Mouse (Mus musculus): ENCODE measurements around the gene Myrf. TPM values are rescaled to one million over a fixed set of nuclear protein-coding genes. Genes with fewer than 3 reads are reported as not detected.

Myrf gene
- polyA plus RNA-seq, 2 experiments = 3.5 to 6.4 TPM

GRCm38 (mm10) chr19:10185876-10186275, 54.7 kb downstream of the Myrf start:
- Histone ChIP-seq H3K27me3 (ENCODE audit: control insufficient read depth, insufficient read depth, low read length) (no peaks in the 10 kb centered on the region), H3K4me2 (ENCODE audit: low read depth) (no peak overlapping the region), H3K36me3 (replicated peaks; ENCODE audit: control insufficient read depth, insufficient read depth, low read depth) (peaks cover 41% of the 10 kb centered on the region), H3K9ac (replicated peaks) (no peak overlapping the region), H3K4me1 (replicated peaks; ENCODE audit: control insufficient read depth in 2 of 2, insufficient read depth in 2 of 2, low read length in 1 of 2) (peaks cover 5 to 22% of the 10 kb centered on the region in 2 experiments; a peak in 3 of 4 replicates), H3K9me3 (ENCODE audit: control insufficient read depth, low read length) (no peaks in the 10 kb centered on the region), H3K27ac (no peak overlapping the region), H3K4me3 (ENCODE audit: insufficient read depth in 1 of 2, low read depth in 2 of 2, low read length in 2 of 2) (no peak overlapping the region)
- TF ChIP-seq CTCF (IDR thresholded peaks at IDR 0.05; ENCODE audit: low read depth) = no peak
- TF ChIP-seq EP300 (IDR thresholded peaks at IDR 0.05; ENCODE audit: low read depth) = no peak
- WGBS (ENCODE audit: insufficient replicate concordance) = 91% methylated on average over 3 of the region's 3 CpGs
- no peak for ATAC-seq (ENCODE audit: insufficient read depth)
- DNase-seq (ENCODE audit: low read depth in 3 of 3, low spot score in 3 of 3) = no peak

DNA sequence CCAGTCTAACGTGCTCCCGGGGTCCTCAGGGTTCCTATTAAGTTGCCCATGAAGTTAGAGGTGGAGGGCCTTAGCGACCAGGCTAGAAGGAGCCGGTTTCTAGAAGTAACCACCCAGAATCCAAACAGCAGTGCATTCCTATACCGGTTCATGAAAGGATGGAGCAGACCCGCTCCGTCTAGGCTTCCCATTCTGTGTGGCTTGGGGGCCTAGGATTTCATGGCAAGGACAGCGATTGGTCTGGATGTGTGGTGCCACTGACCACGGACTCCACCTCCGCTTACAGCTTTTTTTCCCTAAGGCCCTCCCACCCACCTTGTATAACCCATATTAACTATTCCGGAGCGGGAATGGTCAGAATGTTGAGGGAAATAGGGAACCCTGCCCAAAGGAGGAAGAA, 56.5 kb downstream of the Myrf start:
- Histone ChIP-seq H3K9me3 (ENCODE audit: control insufficient read depth, low read length) (no peaks in the 10 kb centered on the region), H3K27ac (peak overlapping the region; percentile 31; the same call in 1 of the 2 replicates), H3K4me1 (replicated peaks; ENCODE audit: control insufficient read depth in 2 of 2, insufficient read depth in 2 of 2, low read length in 1 of 2) (peaks cover 5 to 21% of the 10 kb centered on the region in 2 experiments; a peak in 3 of 4 replicates), H3K9ac (replicated peaks) (peak overlapping the region; percentile 91), H3K4me2 (ENCODE audit: low read depth) (peak overlapping the region; percentile 85), H3K4me3 (ENCODE audit: insufficient read depth in 1 of 2, low read depth in 2 of 2, low read length in 2 of 2) (peak overlapping the region; percentile 95 to 99), H3K27me3 (ENCODE audit: control insufficient read depth, insufficient read depth, low read length) (no peaks in the 10 kb centered on the region), H3K36me3 (replicated peaks; ENCODE audit: control insufficient read depth, insufficient read depth, low read depth) (peaks cover 32% of the 10 kb centered on the region)
- no peak for TF ChIP-seq EP300 (IDR thresholded peaks at IDR 0.05; ENCODE audit: low read depth)
- 47% methylated on average over 12 of the region's 12 CpGs for WGBS (ENCODE audit: insufficient replicate concordance)
- ATAC-seq (ENCODE audit: insufficient read depth) (0 out of 2 replicates have a peak, but pooled peaks have one; percentile 9), DNase-seq (ENCODE audit: low read depth in 3 of 3, low spot score in 3 of 3) (no peak)

DNA sequence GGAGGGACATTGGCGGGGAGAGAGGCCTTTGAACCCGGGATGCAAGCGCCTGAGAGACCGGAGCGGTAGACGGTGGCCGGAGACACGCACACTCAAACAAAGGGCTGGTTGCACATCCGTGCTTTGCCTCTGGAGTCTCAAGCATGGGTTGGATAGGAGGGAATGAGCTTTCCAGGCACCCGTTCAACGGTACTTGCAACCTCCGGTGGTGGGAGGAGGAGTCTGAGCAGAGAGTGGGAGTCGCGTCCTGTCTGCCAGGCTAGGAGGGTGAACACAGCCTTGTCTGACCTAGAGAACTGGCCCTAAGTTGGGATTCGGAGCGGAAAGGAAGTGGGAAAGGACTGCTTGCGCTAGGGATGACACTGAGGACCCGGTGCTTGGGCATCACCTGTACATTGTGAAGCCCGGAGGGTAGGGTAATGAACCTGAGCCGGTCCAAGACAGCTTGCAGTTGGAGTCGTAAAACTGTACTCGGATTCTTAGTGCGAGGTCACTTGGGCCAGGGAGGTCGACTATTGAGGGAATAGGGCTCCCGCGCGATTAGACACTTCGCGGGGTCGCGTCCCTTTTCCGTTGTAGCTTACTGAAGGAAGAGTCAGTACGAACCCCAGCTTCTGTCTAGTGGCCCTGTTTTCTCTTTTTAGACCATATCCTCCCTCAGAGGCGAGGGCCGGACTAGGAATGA, 57.1 kb downstream of the Myrf start:
- Histone ChIP-seq H3K9ac (replicated peaks) (peak overlapping the region; percentile 91), H3K4me3 (ENCODE audit: insufficient read depth in 1 of 2, low read depth in 2 of 2, low read length in 2 of 2) (peak overlapping the region; percentile 95 to 99), H3K27ac (peak overlapping the region; percentile 67), H3K36me3 (replicated peaks; ENCODE audit: control insufficient read depth, insufficient read depth, low read depth) (peaks cover 25% of the 10 kb centered on the region), H3K9me3 (ENCODE audit: control insufficient read depth, low read length) (no peaks in the 10 kb centered on the region), H3K4me1 (replicated peaks; ENCODE audit: control insufficient read depth in 2 of 2, insufficient read depth in 2 of 2, low read length in 1 of 2) (peaks cover 5 to 21% of the 10 kb centered on the region in 2 experiments; a peak in 3 of 4 replicates), H3K4me2 (ENCODE audit: low read depth) (peak overlapping the region; percentile 85), H3K27me3 (ENCODE audit: control insufficient read depth, insufficient read depth, low read length) (no peaks in the 10 kb centered on the region)
- 2% methylated on average over 35 of the region's 35 CpGs for WGBS (ENCODE audit: insufficient replicate concordance)
- ATAC-seq (ENCODE audit: insufficient read depth) (peak; percentile 60), DNase-seq (ENCODE audit: low read depth in 3 of 3, low spot score in 3 of 3) (peak in 1 of 3 experiments; percentile 58)
- no peak for TF ChIP-seq CTCF (IDR thresholded peaks at IDR 0.05; ENCODE audit: low read depth)
- TF ChIP-seq EP300 (IDR thresholded peaks at IDR 0.05; ENCODE audit: low read depth) = no peak

DNA sequence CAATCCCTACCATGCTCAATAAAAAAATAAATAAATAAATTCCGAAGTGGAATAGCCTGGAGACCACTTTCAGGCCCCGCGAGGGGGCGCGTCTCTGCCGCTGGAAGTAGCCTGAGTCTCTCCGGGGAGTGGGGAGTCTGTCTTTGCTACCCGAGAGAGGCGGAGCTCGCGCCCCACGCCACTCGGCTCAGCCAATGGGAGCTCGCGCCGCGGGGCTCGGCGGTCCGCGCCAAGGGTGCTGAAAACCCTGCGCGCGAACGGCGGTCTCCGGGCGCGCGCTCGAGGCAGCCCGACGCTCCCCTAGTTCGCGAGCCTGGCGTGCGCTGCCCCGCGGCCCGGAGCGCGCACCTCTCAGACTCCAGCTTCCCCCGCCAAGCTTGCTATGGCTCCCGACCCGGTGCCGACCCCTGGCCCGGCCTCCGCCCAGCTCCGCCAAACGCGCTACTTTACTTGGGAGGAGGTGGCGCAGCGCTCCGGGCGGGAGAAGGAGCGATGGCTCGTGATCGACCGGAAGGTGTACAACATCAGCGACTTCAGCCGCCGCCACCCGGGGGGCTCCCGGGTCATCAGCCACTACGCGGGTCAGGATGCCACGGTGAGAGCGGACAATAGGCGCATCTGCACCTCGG, 57.8 kb downstream of the Myrf start, which contains the start of gene Fads1:
Gene Fads1 (plus strand): TSS at position 219 of the 629 bp plus-strand sequence.
- Histone ChIP-seq H3K4me1 (replicated peaks; ENCODE audit: control insufficient read depth in 2 of 2, insufficient read depth in 2 of 2, low read length in 1 of 2) (peaks cover 5 to 21% of the 10 kb centered on the region in 2 experiments; a peak in 3 of 4 replicates), H3K27me3 (ENCODE audit: control insufficient read depth, insufficient read depth, low read length) (no peaks in the 10 kb centered on the region), H3K9ac (replicated peaks) (peak within 1 kb of the TSS; percentile 91), H3K36me3 (replicated peaks; ENCODE audit: control insufficient read depth, insufficient read depth, low read depth) (peaks cover 19% of the 10 kb centered on the region), H3K4me2 (ENCODE audit: low read depth) (peak within 1 kb of the TSS; percentile 85), H3K27ac (peak within 1 kb of the TSS; percentile 68), H3K4me3 (ENCODE audit: insufficient read depth in 1 of 2, low read depth in 2 of 2, low read length in 2 of 2) (peak within 1 kb of the TSS; percentile 95 to 99), H3K9me3 (ENCODE audit: control insufficient read depth, low read length) (no peaks in the 10 kb centered on the region)
- TF ChIP-seq EP300 (IDR thresholded peaks at IDR 0.05; ENCODE audit: low read depth) (no peak), CTCF (IDR thresholded peaks at IDR 0.05; ENCODE audit: low read depth) (peak; percentile 63)
- whole genome bisulfite sequencing (ENCODE audit: insufficient replicate concordance) = under 1% methylated on average over 68 of the region's 70 CpGs
- peak; percentile 82 to 85 (median 82) for DNase-seq (ENCODE audit: low read depth in 3 of 3, low spot score in 3 of 3)
- ATAC-seq (ENCODE audit: insufficient read depth) = peak; percentile 94

DNA sequence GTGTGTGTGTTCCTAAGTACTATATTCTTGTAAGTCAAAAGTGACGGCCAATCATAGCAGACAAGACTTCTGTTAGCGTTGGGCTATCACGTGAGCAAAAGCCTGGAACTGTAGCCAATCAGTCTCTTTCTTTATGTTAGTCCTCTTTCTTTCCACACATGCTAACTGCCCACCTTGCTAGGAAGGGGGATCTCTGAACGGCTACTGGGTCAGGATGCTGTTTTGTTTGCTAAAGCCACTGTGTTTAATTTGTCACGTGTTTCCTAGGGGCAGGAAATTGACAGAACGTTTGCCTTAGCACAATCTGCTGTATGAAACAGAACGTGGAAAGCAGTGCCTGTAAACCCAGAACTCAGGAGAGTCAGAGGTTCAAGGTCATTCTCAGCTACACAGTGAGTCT, 58.4 kb downstream of the Myrf start:
- peaks cover 18% of the 10 kb centered on the region for H3K36me3 ChIP-seq (replicated peaks; ENCODE audit: control insufficient read depth, insufficient read depth, low read depth)
- TF ChIP-seq EP300 (IDR thresholded peaks at IDR 0.05; ENCODE audit: low read depth) = no peak
- TF ChIP-seq CTCF (IDR thresholded peaks at IDR 0.05; ENCODE audit: low read depth) = no peak
- H3K9ac ChIP-seq (replicated peaks) = peak overlapping the region; percentile 91
- peak overlapping the region; percentile 95 to 99 for H3K4me3 ChIP-seq (ENCODE audit: insufficient read depth in 1 of 2, low read depth in 2 of 2, low read length in 2 of 2)
- ATAC-seq (ENCODE audit: insufficient read depth) (peak; percentile 4), DNase-seq (ENCODE audit: low read depth in 3 of 3, low spot score in 3 of 3) (no peak)
- H3K9me3 ChIP-seq (ENCODE audit: control insufficient read depth, low read length) = no peaks in the 10 kb centered on the region
- H3K4me1 ChIP-seq (replicated peaks; ENCODE audit: control insufficient read depth in 2 of 2, insufficient read depth in 2 of 2, low read length in 1 of 2) = peaks cover 5 to 21% of the 10 kb centered on the region in 2 experiments; a peak in 3 of 4 replicates
- 24% methylated on average over 7 of the region's 7 CpGs for WGBS (ENCODE audit: insufficient replicate concordance)
- peak overlapping the region; percentile 68 for H3K27ac ChIP-seq
- peak overlapping the region; percentile 85 for H3K4me2 ChIP-seq (ENCODE audit: low read depth)
- no peaks in the 10 kb centered on the region for H3K27me3 ChIP-seq (ENCODE audit: control insufficient read depth, insufficient read depth, low read length)
